Mouse (Mus musculus) CH12.LX (cell line): ENCODE measurements around the gene Pik3r6. TPM values are rescaled to one million over a fixed set of nuclear protein-coding genes. Genes with fewer than 3 reads are reported as not detected.

Experiments
- DNase-seq: peaks from one replicate; pipeline ENCODE4 v3.0.0-alpha.2; 2013; ENCODE audit errors: extremely low read depth
- H3K27ac ChIP-seq: 2 replicates; pipeline ENCODE4 v1.5.1; 2012; ENCODE audit warnings: low read depth, mild to moderate bottlenecking, control low read depth, moderate library complexity; ENCODE audit not compliant: insufficient read depth
- H3K27me3 ChIP-seq: replicated peaks from 2 replicates; pipeline ENCODE3; 2012; ENCODE audit warnings: inconsistent platforms
- H3K36me3 ChIP-seq, 2 experiments: replicated peaks in 1 of 2; 2 replicates each; pipeline versions ENCODE3 to v1.6.1; 2012; ENCODE audit warnings: inconsistent platforms in 1 of 2, low read length in 1 of 2, mild to moderate bottlenecking in 1 of 2, mixed read lengths in 1 of 2, moderate library complexity in 1 of 2; ENCODE audit not compliant: control insufficient read depth in 1 of 2, insufficient read depth in 1 of 2
- H3K4me1 ChIP-seq, 2 experiments: 2 replicates each; pipeline ENCODE4 v1.6.1; 2012; ENCODE audit warnings: inconsistent platforms in 1 of 2, moderate library complexity in 1 of 2; ENCODE audit not compliant: insufficient read depth in 2 of 2, control insufficient read depth in 1 of 2
- H3K4me2 ChIP-seq: 2 replicates; pipeline ENCODE4 v1.6.1; 2012; ENCODE audit warnings: low read depth, mild to moderate bottlenecking, control low read depth; ENCODE audit not compliant: poor library complexity, insufficient read depth, severe bottlenecking
- H3K4me3 ChIP-seq, 3 experiments: fragments of 150-350 bp in 1 of 3; sonication (generic) in 1 of 3; replicated peaks in 1 of 3; 2 replicates each; pipeline versions ENCODE3 to v1.5.1; 2011 to 2012; ENCODE audit warnings: low read depth in 2 of 3, low read length in 2 of 3, mild to moderate bottlenecking in 2 of 3, moderate library complexity in 2 of 3, control low read depth in 1 of 3, improper control_type of control experiment in 1 of 3, inconsistent platforms in 1 of 3, mixed read lengths in 1 of 3; ENCODE audit not compliant: poor library complexity in 1 of 3
- H3K79me2 ChIP-seq: replicated peaks from 2 replicates; pipeline ENCODE4 v1.6.1; 2012; ENCODE audit warnings: mild to moderate bottlenecking, moderate library complexity; ENCODE audit not compliant: control insufficient read depth, poor library complexity, insufficient read depth, severe bottlenecking; ENCODE audit errors: extremely low read depth
- H3K9ac ChIP-seq: 2 replicates; pipeline ENCODE4 v1.6.1; 2012; ENCODE audit warnings: low read depth, mild to moderate bottlenecking, control low read depth, moderate library complexity; ENCODE audit not compliant: insufficient read depth
- H3K9me3 ChIP-seq: replicated peaks from 2 replicates; pipeline ENCODE3; 2012; ENCODE audit warnings: low read length, inconsistent platforms, mixed read lengths
- BHLHE40 ChIP-seq: IDR thresholded peaks from 2 replicates; pipeline ENCODE4 v1.6.1; 2011; ENCODE audit warnings: mild to moderate bottlenecking, low read depth, low read length, improper control_type of control experiment
- CHD2 ChIP-seq: IDR thresholded peaks from 2 replicates; pipeline ENCODE4 v1.6.1; 2011; ENCODE audit warnings: low read length, improper control_type of control experiment
- EP300 ChIP-seq: IDR thresholded peaks from 2 replicates; pipeline ENCODE4 v1.6.1; 2011; ENCODE audit warnings: low read length, improper control_type of control experiment
- ETS1 ChIP-seq: conservative IDR thresholded peaks from 2 replicates; pipeline ENCODE4 v1.6.1; 2012; ENCODE audit warnings: low read depth, mild to moderate bottlenecking, inconsistent platforms, low read length, improper control_type of control experiment, moderate library complexity
- HCFC1 ChIP-seq: IDR thresholded peaks from 2 replicates; pipeline ENCODE4 v1.6.1; 2012; ENCODE audit warnings: low read depth, mild to moderate bottlenecking, inconsistent platforms, low read length, improper control_type of control experiment
- MAZ ChIP-seq: IDR thresholded peaks from 2 replicates; pipeline ENCODE4 v1.6.1; 2012; ENCODE audit warnings: low read depth, mild to moderate bottlenecking, inconsistent platforms, low read length, improper control_type of control experiment, moderate library complexity
- MEF2A ChIP-seq: IDR thresholded peaks from 2 replicates; pipeline ENCODE4 v1.6.1; 2014; ENCODE audit warnings: low read depth, mild to moderate bottlenecking, inconsistent platforms, low read length, improper control_type of control experiment, borderline replicate concordance
- NELFE ChIP-seq: IDR thresholded peaks from 2 replicates; pipeline ENCODE4 v1.6.1; 2011; ENCODE audit warnings: low read depth, low read length, improper control_type of control experiment
- NRF1 ChIP-seq: IDR thresholded peaks from 2 replicates; pipeline ENCODE4 v1.6.1; 2014; ENCODE audit warnings: low read depth, mild to moderate bottlenecking, inconsistent platforms, low read length, improper control_type of control experiment, moderate library complexity
- PAX5 ChIP-seq: IDR thresholded peaks from 2 replicates; pipeline ENCODE4 v1.6.1; 2012; ENCODE audit warnings: low read length, inconsistent platforms, mixed read lengths
- POLR2AphosphoS2 ChIP-seq: IDR thresholded peaks from 2 replicates; pipeline ENCODE4 v1.6.1; 2011; ENCODE audit warnings: low read depth, low read length, improper control_type of control experiment
- RAD21 ChIP-seq: IDR thresholded peaks from 2 replicates; pipeline ENCODE4 v1.6.1; 2011; ENCODE audit warnings: low read depth, mild to moderate bottlenecking, low read length, improper control_type of control experiment, moderate library complexity
- dilution Hi-C: fragments of 300-500 bp; cut with MboI; formaldehyde crosslinking; loops from 2 replicates; pipeline ENCODE4 v1.14.3; 2020; ENCODE audit warnings: low sequenced_read_pairs; ENCODE audit not compliant: extremely low pct_unique_long_range_greater_than_20kb, extremely low pct_ligation_motif_present
- in situ Hi-C: fragments of 300-500 bp; cut with MboI; formaldehyde crosslinking; loops from 3 replicates; pipeline ENCODE4 v1.14.3; 2019; ENCODE audit warnings: low sequenced_read_pairs, low pct_ligation_motif_present, low pct_unique_long_range_greater_than_20kb, mixed read lengths
- polyA plus RNA-seq: library from polyadenylated mRNA; unstranded; fragments of >175 nt; gene quantifications from 2 replicates; pipeline ENCODE4 v1.2.1, GENCODE M21; 2012; ENCODE audit warnings: low read depth; ENCODE audit not compliant: insufficient read length
- total RNA-seq, 2 experiments: library from RNA; depleted of rRNA; stranded (reverse); fragments of 300-350 nt in 1 of 2; fragments of >200 nt in 1 of 2; gene quantifications; 2 replicates each; pipeline ENCODE4 v1.2.3; 2012 to 2014

The Pik3r6 gene
- total and polyA plus RNA-seq, 3 experiments = 82.9 to 90.2 (median 88.4) TPM

- dilution Hi-C loops = no loop called here
- no peak overlapping the region for H3K9ac ChIP-seq
- TF ChIP-seq MAZ (no peak), CHD2 (no peak), ETS1 (no peak)
- TF ChIP-seq, all 38 proteins: peak for 0
- Histone ChIP-seq H3K9me3 (peaks cover 6% of the 10 kb centered on the region), H3K4me2 (no peak overlapping the region), H3K27me3 (no peaks in the 10 kb centered on the region), H3K36me3 (peaks cover 5 to 59% of the 10 kb centered on the region in 2 experiments), H3K4me3 (no peak overlapping the region), H3K4me1 (peaks cover 7 to 59% of the 10 kb centered on the region in 2 experiments), H3K79me2 (no peaks in the 10 kb centered on the region), H3K27ac (no peak overlapping the region)
- DNase-seq = no peak
- in situ Hi-C loops = no loop called here
Measured at GRCm38 (mm10) chr11:68475676-68476075, 27.1 kb upstream of the Pik3r6 start.

DNA sequence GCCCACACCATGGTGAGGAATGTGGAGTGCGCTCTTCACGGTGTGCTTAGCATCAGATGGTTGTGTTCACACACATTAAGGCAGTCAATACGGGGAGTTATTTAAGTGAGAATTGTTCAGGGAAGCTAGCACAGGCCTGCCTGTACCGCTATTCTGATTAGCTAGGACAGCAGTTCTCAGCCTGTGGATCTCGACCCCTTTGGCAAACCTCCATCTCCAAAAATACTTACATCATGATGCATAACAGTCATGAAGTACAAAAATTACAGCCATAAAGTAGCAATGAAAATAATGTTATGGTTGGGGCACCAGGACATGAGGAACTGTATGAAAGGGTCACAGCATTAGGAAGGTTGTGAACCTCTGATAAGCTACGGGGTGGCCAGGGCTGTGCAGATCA lies 25.2 kb upstream of the Pik3r6 start:
- no peak for DNase-seq
- Histone ChIP-seq H3K79me2 (no peaks in the 10 kb centered on the region), H3K27ac (no peak overlapping the region), H3K4me3 (no peak overlapping the region), H3K36me3 (peaks cover 5 to 75% of the 10 kb centered on the region in 2 experiments), H3K4me2 (no peak overlapping the region), H3K9me3 (peaks cover 5% of the 10 kb centered on the region), H3K9ac (no peak overlapping the region)
- dilution Hi-C loops (no loop called here), in situ Hi-C loops (no loop called here)
- TF ChIP-seq CHD2 (no peak), EP300 (no peak), RAD21 (no peak), BHLHE40 (no peak), NELFE (no peak), NRF1 (no peak), HCFC1 (no peak), POLR2AphosphoS2 (no peak)
- TF ChIP-seq, all 38 proteins: peak for 0
- Histone ChIP-seq H3K4me1 (peaks cover 1 to 47% of the 10 kb centered on the region in 2 experiments), H3K27me3 (no peaks in the 10 kb centered on the region)

DNA sequence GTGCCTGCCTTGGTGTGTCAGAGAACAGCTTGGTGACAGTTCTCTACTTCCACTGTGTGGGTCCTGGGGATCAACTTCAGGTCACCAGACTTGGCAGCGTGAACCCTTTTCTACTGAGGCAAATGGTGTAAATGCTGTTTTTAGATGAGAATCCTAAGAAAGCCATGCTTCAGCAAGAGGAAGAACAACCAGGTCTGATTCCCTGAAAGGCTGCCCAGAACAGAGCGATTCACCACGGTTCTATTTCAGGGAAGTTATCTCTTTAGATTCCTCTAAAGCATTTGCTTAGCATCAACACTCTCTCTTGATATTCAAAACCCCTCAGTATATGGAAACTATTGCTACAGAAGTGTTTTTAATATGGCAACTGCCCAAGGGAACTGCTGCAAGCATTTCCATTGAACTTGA lies 24.2 kb upstream of the Pik3r6 start:
- H3K4me2 ChIP-seq = no peak overlapping the region
- H3K9me3 ChIP-seq = peaks cover 5% of the 10 kb centered on the region
- H3K4me3 ChIP-seq = no peak overlapping the region
- no peak for DNase-seq
- no peaks in the 10 kb centered on the region for H3K79me2 ChIP-seq
- peaks cover 5 to 74% of the 10 kb centered on the region in 2 experiments for H3K36me3 ChIP-seq
- H3K27me3 ChIP-seq = no peaks in the 10 kb centered on the region
- in situ Hi-C loops (no loop called here), dilution Hi-C loops (no loop called here)
- H3K27ac ChIP-seq = no peak overlapping the region
- TF ChIP-seq MEF2A = no peak
- TF ChIP-seq PAX5 = no peak
- no peak overlapping the region for H3K9ac ChIP-seq
- peaks cover 0 to 45% of the 10 kb centered on the region in 2 experiments; a peak in 2 of 4 replicates for H3K4me1 ChIP-seq
